Mouse (Mus musculus) stomach, postnatal 0 days (tissue): ENCODE measurements at regions not wholly inside any gene's neighbourhood (a gene's known extent, or its start where the extent isn't known, plus 50 kb on each side); places are given as distances from the start of the nearest gene placed in this dataset.

Experiments used
- CTCF ChIP-seq: IDR thresholded peaks from 2 replicates; pipeline ENCODE4 v1.5.1; 2016; ENCODE audit warnings: antibody characterized with exemption, low read depth, mild to moderate bottlenecking, moderate library complexity
- EP300 ChIP-seq: optimal IDR thresholded peaks from 2 replicates; pipeline ENCODE3; 2016; ENCODE audit warnings: antibody characterized with exemption

- TF ChIP-seq EP300 (no peak), CTCF (no peak)
Measured at GRCm38 (mm10) chr13:112204813-112205212, 83.4 kb upstream of the Ankrd55 start.
